26 mouse cellular contexts compared by ENCODE assay signal in the genomic region with DNA sequence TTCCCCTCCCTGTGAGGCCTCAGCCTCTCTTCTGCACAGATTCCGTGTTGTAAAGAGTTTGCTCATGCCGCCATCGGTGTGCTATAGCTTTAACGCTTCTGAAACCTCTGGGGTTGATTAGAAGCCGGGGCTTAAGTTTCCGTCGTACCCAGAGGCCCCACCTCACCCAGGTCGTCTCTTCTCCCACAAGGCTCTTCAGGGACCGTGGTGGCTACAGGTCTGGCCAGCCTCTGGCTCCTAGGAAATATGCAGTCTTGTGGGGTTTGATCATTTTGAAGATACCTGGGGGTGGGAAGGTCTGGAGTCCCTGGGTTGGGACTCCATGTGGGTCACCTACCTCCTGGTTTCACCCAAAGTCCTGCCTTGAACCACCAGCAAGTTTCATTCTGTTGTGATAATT. TPM values are rescaled to one million over a fixed set of nuclear protein-coding genes. Genes with fewer than 3 reads are reported as not detected.
DNase-seq lines count a peak whose midpoint lies in the region; ATAC-seq lines count a peak whose summit lies in the region.
"Had no signal": no experiment of that assay in that cellular context is flagged by ENCODE, and none has a peak within 500 bp of the region (broad histone marks: within the 10 kb centered on the region; RNA-seq: fewer than 3 reads in every experiment).

No protein-coding gene starts in this region.

- no peak for ATAC-seq in liver, embryonic 13.5 days (ENCODE audit: low read depth)
- ATAC-seq in lung, embryonic 16.5 days (ENCODE audit: low read depth): no peak
- ATAC-seq: activated CD4-positive, CD25-positive, alpha-beta regulatory T cell, adult 4 months; CD4-positive, CD25-positive, alpha-beta regulatory T cell, adult 4 months; forebrain, embryonic 15.5 days; hindbrain, embryonic 16.5 days had no signal

- intact Hi-C loops in heart, postnatal 14 days (cut with DNase I): no loop called here

- H3K4me3 ChIP-seq in heart, embryonic 10.5 days: no peak overlapping the region
- no peak overlapping the region for H3K4me3 ChIP-seq in liver, embryonic 13.5 days (replicated peaks)
- no peak overlapping the region for H3K4me3 ChIP-seq in lung, embryonic 16.5 days (ENCODE audit: low read length)
- H3K4me3 ChIP-seq: embryonic facial prominence, embryonic 12.5 days; erythroblast, embryonic 14.5 days; forebrain, embryonic 12.5 days; forebrain, embryonic 15.5 days; heart, adult 2 months; heart, embryonic 13.5 days; hindbrain, embryonic 10.5 days; hindbrain, embryonic 13.5 days; intestine, embryonic 15.5 days had no signal

- H3K4me1 ChIP-seq in heart, embryonic 10.5 days: peaks cover 49% of the 10 kb centered on the region
- peaks cover 66% of the 10 kb centered on the region for H3K4me1 ChIP-seq in liver, embryonic 13.5 days (replicated peaks)
- peaks cover 5% of the 10 kb centered on the region for H3K4me1 ChIP-seq in lung, embryonic 16.5 days (replicated peaks; ENCODE audit: control insufficient read depth, insufficient read depth, low read length)
- H3K4me1 ChIP-seq: forebrain, embryonic 15.5 days; hindbrain, embryonic 13.5 days had no signal

- WGBS in heart, embryonic 10.5 days: 57% methylated on average over 9 of the region's 9 CpGs
- 75% methylated on average over 9 of the region's 9 CpGs for whole genome bisulfite sequencing in liver, embryonic 13.5 days (ENCODE audit: insufficient replicate concordance)
- 44% methylated on average over 9 of the region's 9 CpGs for WGBS in lung, embryonic 16.5 days

- H3K36me3 ChIP-seq in heart, embryonic 10.5 days: peaks cover 29% of the 10 kb centered on the region
- peaks cover 59% of the 10 kb centered on the region for H3K36me3 ChIP-seq in liver, embryonic 13.5 days
- H3K36me3 ChIP-seq in lung, embryonic 16.5 days (ENCODE audit: control insufficient read depth, insufficient read depth, low read length): peaks cover 8% of the 10 kb centered on the region
- H3K36me3 ChIP-seq: forebrain, embryonic 15.5 days; hindbrain, embryonic 13.5 days had no signal

- H3K9ac ChIP-seq in liver, embryonic 13.5 days: no peak overlapping the region
- no peak overlapping the region for H3K9ac ChIP-seq in lung, embryonic 16.5 days (ENCODE audit: low read length)
- H3K9ac ChIP-seq: embryonic facial prominence, embryonic 12.5 days; forebrain, embryonic 12.5 days; forebrain, embryonic 15.5 days; heart, embryonic 13.5 days; hindbrain, embryonic 13.5 days; intestine, embryonic 15.5 days had no signal

- no peak for DNase-seq in heart, embryonic 10.5 days (ENCODE audit: low spot score)
- DNase-seq in heart, postnatal 14 days: no peak
- DNase-seq in liver, embryonic 13.5 days: no peak
- DNase-seq in liver: no peak
- no peak for DNase-seq in lung, postnatal 25 days (ENCODE audit: low spot score)
- DNase-seq in cerebellum, adult 9-11 months: no peak
- DNase-seq: adrenal gland, adult 8-10 months; adrenal gland, postnatal 25 days; cerebellum, adult 11-12 months; cerebellum, adult 8-10 months; cerebellum, postnatal 14 days; gastrocnemius, postnatal 25 days; heart, adult 2 months; heart, postnatal 36 days had no signal

- 0 out of 2 replicates have a peak overlapping the region, but pooled peaks have one; percentile 43 for H3K27ac ChIP-seq in heart, embryonic 10.5 days
- H3K27ac ChIP-seq in liver, embryonic 13.5 days: peak overlapping the region; percentile 59
- peak overlapping the region; percentile 64 for H3K27ac ChIP-seq in lung, embryonic 16.5 days (ENCODE audit: low read length)
- H3K27ac ChIP-seq: embryonic facial prominence, embryonic 12.5 days; forebrain, embryonic 12.5 days; forebrain, embryonic 15.5 days; heart, adult 2 months; heart, embryonic 13.5 days; hindbrain, embryonic 10.5 days; hindbrain, embryonic 13.5 days; intestine, embryonic 15.5 days had no signal

- no peak overlapping the region for H3K4me2 ChIP-seq in liver, embryonic 13.5 days
- no peak overlapping the region for H3K4me2 ChIP-seq in lung, embryonic 16.5 days (ENCODE audit: low read depth, low read length)
- H3K4me2 ChIP-seq: embryonic facial prominence, embryonic 12.5 days; forebrain, embryonic 12.5 days; forebrain, embryonic 15.5 days; heart, embryonic 13.5 days; hindbrain, embryonic 13.5 days; intestine, embryonic 15.5 days had no signal

- no peaks in the 10 kb centered on the region for H3K9me3 ChIP-seq in heart, embryonic 10.5 days
- no peaks in the 10 kb centered on the region for H3K9me3 ChIP-seq in liver, embryonic 13.5 days (replicated peaks)
- no peaks in the 10 kb centered on the region for H3K9me3 ChIP-seq in lung, embryonic 16.5 days (ENCODE audit: control insufficient read depth, low read length)
- H3K9me3 ChIP-seq: embryonic facial prominence, embryonic 12.5 days; forebrain, embryonic 12.5 days; forebrain, embryonic 15.5 days; heart, embryonic 13.5 days; hindbrain, embryonic 10.5 days; hindbrain, embryonic 13.5 days; intestine, embryonic 15.5 days had no signal

- 0 out of 2 replicates have a peak, but pooled peaks cover 2% of the 10 kb centered on the region for H3K27me3 ChIP-seq in heart, embryonic 10.5 days (ENCODE audit: insufficient read depth, poor library complexity, severe bottlenecking)
- peaks cover 1% of the 10 kb centered on the region for H3K27me3 ChIP-seq in liver, embryonic 13.5 days
- H3K27me3 ChIP-seq in lung, embryonic 16.5 days (ENCODE audit: control insufficient read depth, insufficient read depth, low read depth, low read length): no peaks in the 10 kb centered on the region
- H3K27me3 ChIP-seq: embryonic facial prominence, embryonic 12.5 days; forebrain, embryonic 12.5 days; forebrain, embryonic 15.5 days; hindbrain, embryonic 13.5 days; intestine, embryonic 15.5 days had no signal

RNA-seq across cellular contexts. Expression of a gene that starts 10.5 kb away (rescaled TPM):
- polyA plus RNA-seq in heart, embryonic 10.5 days (2016; fragmentation: Nextera tagmentation; extraction: Ambion mirVana): 3.4 and 3.7 TPM in 2 replicates
- 10 to 100 TPM; 11.6 to 12.8 TPM for total RNA-seq in heart, postnatal 14 days (2021)
- 1.1 and 1.4 TPM in 2 replicates for polyA plus RNA-seq in liver, embryonic 13.5 days (2015; fragmentation: Nextera tagmentation; extraction: Ambion mirVana)
- 8.2 and 9.1 TPM in 2 replicates for polyA plus RNA-seq in lung, embryonic 16.5 days (2015; fragmentation: Nextera tagmentation; extraction: Ambion mirVana)
- polyA plus RNA-seq: CD4-positive, CD25-positive, alpha-beta regulatory T cell, adult 4 months had no signal

RNA-seq across cellular contexts. Expression of a gene that starts 23.4 kb away (rescaled TPM):
- 6.3 and 6.6 TPM in 2 replicates for polyA plus RNA-seq in heart, embryonic 10.5 days (2016; fragmentation: Nextera tagmentation; extraction: Ambion mirVana)
- total RNA-seq in heart, postnatal 14 days (2021): 10 to 100 TPM in 1 of 2 experiments, 1 to 10 TPM in 1; 9.4 to 10.4 TPM
- polyA plus RNA-seq in liver, embryonic 13.5 days (2015; fragmentation: Nextera tagmentation; extraction: Ambion mirVana): 64.7 and 72.1 TPM in 2 replicates
- 18.4 and 18.8 TPM in 2 replicates for polyA plus RNA-seq in lung, embryonic 16.5 days (2015; fragmentation: Nextera tagmentation; extraction: Ambion mirVana)

RNA-seq across cellular contexts. Expression of a gene that starts 51.9 kb away (rescaled TPM):
- 35.6 and 47.2 TPM in 2 replicates for polyA plus RNA-seq in heart, embryonic 10.5 days (2016; fragmentation: Nextera tagmentation; extraction: Ambion mirVana)
- 10 to 100 TPM; 77.1 to 77.6 TPM for total RNA-seq in heart, postnatal 14 days (2021)
- 12.9 and 13.6 TPM in 2 replicates for polyA plus RNA-seq in liver, embryonic 13.5 days (2015; fragmentation: Nextera tagmentation; extraction: Ambion mirVana)
- 20.3 and 22.9 TPM in 2 replicates for polyA plus RNA-seq in lung, embryonic 16.5 days (2015; fragmentation: Nextera tagmentation; extraction: Ambion mirVana)
- polyA plus RNA-seq: erythroblast, embryonic 14.5 days had no signal

RNA-seq across cellular contexts. Expression of a gene that starts 52.3 kb away (rescaled TPM):
- polyA plus RNA-seq in heart, embryonic 10.5 days (2016; fragmentation: Nextera tagmentation; extraction: Ambion mirVana): 324 and 492 TPM in 2 replicates
- total RNA-seq in heart, postnatal 14 days (2021): 10 to 100 TPM; 85.4 to 93.7 TPM
- 48.1 and 51.3 TPM in 2 replicates for polyA plus RNA-seq in liver, embryonic 13.5 days (2015; fragmentation: Nextera tagmentation; extraction: Ambion mirVana)
- 560 and 561 TPM in 2 replicates for polyA plus RNA-seq in lung, embryonic 16.5 days (2015; fragmentation: Nextera tagmentation; extraction: Ambion mirVana)
